Mouse (Mus musculus): ENCODE measurements at regions not wholly inside any gene's neighbourhood (a gene's known extent, or its start where the extent isn't known, plus 50 kb on each side); places are given as distances from the start of the nearest gene placed in this dataset.

- TF ChIP-seq POLR2A (IDR thresholded peaks at IDR 0.05; ENCODE audit: borderline replicate concordance, extremely low read depth, insufficient read depth, insufficient read length, poor library complexity, severe bottlenecking) = no peak
- no peak for TF ChIP-seq CTCF (IDR thresholded peaks at IDR 0.05; ENCODE audit: borderline replicate concordance, extremely low read depth, insufficient read depth, insufficient read length)
- DNase-seq (ENCODE audit: low read depth) = no peak
Observed at GRCm38 (mm10) chr4:73051511-73051910, 199.1 kb upstream of the Aldoart1 start.

GRCm38 (mm10) chr4:73047804-73048203 is 195.4 kb upstream of the Aldoart1 start:
- DNase-seq (ENCODE audit: low read depth) = peak; percentile 31
- no peak for TF ChIP-seq CTCF (IDR thresholded peaks at IDR 0.05; ENCODE audit: borderline replicate concordance, extremely low read depth, insufficient read depth, insufficient read length)
- TF ChIP-seq POLR2A (IDR thresholded peaks at IDR 0.05; ENCODE audit: borderline replicate concordance, extremely low read depth, insufficient read depth, insufficient read length, poor library complexity, severe bottlenecking) = no peak

GRCm38 (mm10) chr4:73044356-73044755 is 191.9 kb upstream of the Aldoart1 start:
- TF ChIP-seq CTCF (IDR thresholded peaks at IDR 0.05; ENCODE audit: borderline replicate concordance, extremely low read depth, insufficient read depth, insufficient read length) (no peak), POLR2A (IDR thresholded peaks at IDR 0.05; ENCODE audit: borderline replicate concordance, extremely low read depth, insufficient read depth, insufficient read length, poor library complexity, severe bottlenecking) (no peak)
- DNase-seq (ENCODE audit: low read depth) = no peak

GRCm38 (mm10) chr4:73042672-73043071 is 190.2 kb upstream of the Aldoart1 start:
- TF ChIP-seq CTCF (IDR thresholded peaks at IDR 0.05; ENCODE audit: borderline replicate concordance, extremely low read depth, insufficient read depth, insufficient read length) (0 out of 2 replicates have a peak, but pooled peaks have one; percentile 17), POLR2A (IDR thresholded peaks at IDR 0.05; ENCODE audit: borderline replicate concordance, extremely low read depth, insufficient read depth, insufficient read length, poor library complexity, severe bottlenecking) (no peak)

GRCm38 (mm10) chr4:73041486-73041885 is 189.1 kb upstream of the Aldoart1 start:
- DNase-seq (ENCODE audit: low read depth) = no peak
- TF ChIP-seq POLR2A (IDR thresholded peaks at IDR 0.05; ENCODE audit: borderline replicate concordance, extremely low read depth, insufficient read depth, insufficient read length, poor library complexity, severe bottlenecking) (no peak), CTCF (IDR thresholded peaks at IDR 0.05; ENCODE audit: borderline replicate concordance, extremely low read depth, insufficient read depth, insufficient read length) (no peak)

More at GRCm38 (mm10) chr4:73042672-73043071, 190.2 kb upstream of the Aldoart1 start:
- DNase-seq (ENCODE audit: low read depth) = peak; percentile 91

- peak; percentile 62 for DNase-seq (ENCODE audit: low read depth)
- TF ChIP-seq POLR2A (IDR thresholded peaks at IDR 0.05; ENCODE audit: borderline replicate concordance, extremely low read depth, insufficient read depth, insufficient read length, poor library complexity, severe bottlenecking) = no peak
Observed at GRCm38 (mm10) chr4:72997686-72998085, 145.3 kb upstream of the Aldoart1 start.

- DNase-seq (ENCODE audit: low read depth) = peak; percentile 81
- no peak for TF ChIP-seq POLR2A (IDR thresholded peaks at IDR 0.05; ENCODE audit: borderline replicate concordance, extremely low read depth, insufficient read depth, insufficient read length, poor library complexity, severe bottlenecking)
- no peak for TF ChIP-seq CTCF (IDR thresholded peaks at IDR 0.05; ENCODE audit: borderline replicate concordance, extremely low read depth, insufficient read depth, insufficient read length)
Observed at GRCm38 (mm10) chr4:72996102-72996501, 143.7 kb upstream of the Aldoart1 start.

GRCm38 (mm10) chr4:72946369-72946981 is 94.0 kb upstream of the Aldoart1 start:
- TF ChIP-seq POLR2A (IDR thresholded peaks at IDR 0.05; ENCODE audit: borderline replicate concordance, extremely low read depth, insufficient read depth, insufficient read length, poor library complexity, severe bottlenecking) = no peak
- TF ChIP-seq CTCF (IDR thresholded peaks at IDR 0.05; ENCODE audit: borderline replicate concordance, extremely low read depth, insufficient read depth, insufficient read length) = no peak
- peak; percentile 51 for DNase-seq (ENCODE audit: low read depth)

GRCm38 (mm10) chr4:72923396-72923795 is 71.0 kb upstream of the Aldoart1 start:
- DNase-seq (ENCODE audit: low read depth) = peak; percentile 58

GRCm38 (mm10) chr4:72914991-72915390 is 62.6 kb upstream of the Aldoart1 start:
- TF ChIP-seq CTCF (IDR thresholded peaks at IDR 0.05; ENCODE audit: borderline replicate concordance, extremely low read depth, insufficient read depth, insufficient read length) (no peak), POLR2A (IDR thresholded peaks at IDR 0.05; ENCODE audit: borderline replicate concordance, extremely low read depth, insufficient read depth, insufficient read length, poor library complexity, severe bottlenecking) (no peak)
- DNase-seq (ENCODE audit: low read depth) = peak; percentile 53

More at GRCm38 (mm10) chr4:72923396-72923795, 71.0 kb upstream of the Aldoart1 start:
- no peak for TF ChIP-seq POLR2A (IDR thresholded peaks at IDR 0.05; ENCODE audit: borderline replicate concordance, extremely low read depth, insufficient read depth, insufficient read length, poor library complexity, severe bottlenecking)
- no peak for TF ChIP-seq CTCF (IDR thresholded peaks at IDR 0.05; ENCODE audit: borderline replicate concordance, extremely low read depth, insufficient read depth, insufficient read length)
